Mouse (Mus musculus): ENCODE data around the gene Mfap3. TPM values are rescaled to one million over a fixed set of nuclear protein-coding genes. Genes with fewer than 3 reads are reported as not detected.
A peak's percentile ranks its signal among the peaks of the same experiment; 100 is the strongest.
"Not testable (repeated sequence)": the region's sequence is repeated elsewhere in the genome, so short reads cannot be mapped to it uniquely, and the experiment has no call there.

Mfap3 gene
- polyA plus RNA-seq, 1 experiment from 2014 or later, result 56.4 TPM

- H3K27me3 ChIP-seq; H3K9ac ChIP-seq (replicated peaks); H3K9me3 ChIP-seq; H3K4me1 ChIP-seq (replicated peaks); H3K4me3 ChIP-seq (replicated peaks); H3K4me2 ChIP-seq; ATAC-seq (ENCODE audit: insufficient number of reproducible peaks, insufficient read depth, low FRiP score, low TSS enrichment, low read depth); H3K36me3 ChIP-seq; H3K27ac ChIP-seq: not testable (repeated sequence)
- 74% methylated on average over 10 of the region's 10 CpGs for WGBS
These were observed 39.5 kb downstream of the Mfap3 start for GRCm38 (mm10) chr11:57557936-57558335.

GRCm38 (mm10) chr11:57564564-57564963 is 46.1 kb downstream of the Mfap3 start:
- Histone ChIP-seq H3K27me3 (no peaks in the 10 kb centered on the region), H3K4me1 (replicated peaks) (peaks cover 12% of the 10 kb centered on the region), H3K9ac (replicated peaks) (no peak overlapping the region), H3K4me2 (no peak overlapping the region), H3K36me3 (no peaks in the 10 kb centered on the region), H3K4me3 (replicated peaks) (no peak overlapping the region), H3K27ac (no peak overlapping the region), H3K9me3 (peaks cover 1% of the 10 kb centered on the region; the same call in 1 of the 2 replicates)
- no peak for ATAC-seq (ENCODE audit: insufficient number of reproducible peaks, insufficient read depth, low FRiP score, low TSS enrichment, low read depth)
- 65% methylated on average over 12 of the region's 12 CpGs for WGBS

GRCm38 (mm10) chr11:57566091-57567035 is 47.9 kb downstream of the Mfap3 start:
- Histone ChIP-seq H3K9ac (replicated peaks) (no peak overlapping the region), H3K36me3 (no peaks in the 10 kb centered on the region), H3K4me2 (no peak overlapping the region), H3K27me3 (no peaks in the 10 kb centered on the region), H3K27ac (no peak overlapping the region), H3K4me1 (replicated peaks) (peaks cover 12% of the 10 kb centered on the region), H3K4me3 (replicated peaks) (no peak overlapping the region), H3K9me3 (peaks cover 13% of the 10 kb centered on the region)
- ATAC-seq (ENCODE audit: insufficient number of reproducible peaks, insufficient read depth, low FRiP score, low TSS enrichment, low read depth), result no peak
- WGBS, result 40% methylated on average over 18 of the region's 18 CpGs

- Histone ChIP-seq H3K36me3 (no peaks in the 10 kb centered on the region), H3K9me3 (peaks cover 13% of the 10 kb centered on the region), H3K4me1 (replicated peaks) (peaks cover 13% of the 10 kb centered on the region), H3K4me2 (no peak overlapping the region), H3K4me3 (replicated peaks) (no peak overlapping the region), H3K9ac (replicated peaks) (no peak overlapping the region), H3K27me3 (no peaks in the 10 kb centered on the region), H3K27ac (no peak overlapping the region)
- ATAC-seq (ENCODE audit: insufficient number of reproducible peaks, insufficient read depth, low FRiP score, low TSS enrichment, low read depth), result no peak
- 89% methylated on average over 2 of the region's 2 CpGs for WGBS
These were observed 50.6 kb downstream of the Mfap3 start for GRCm38 (mm10) chr11:57568950-57569490.

GRCm38 (mm10) chr11:57571035-57571434 is 52.6 kb downstream of the Mfap3 start:
- Histone ChIP-seq H3K36me3 (no peaks in the 10 kb centered on the region), H3K27ac (no peak overlapping the region), H3K4me3 (replicated peaks) (no peak overlapping the region), H3K27me3 (no peaks in the 10 kb centered on the region), H3K4me1 (replicated peaks) (peaks cover 14% of the 10 kb centered on the region), H3K9ac (replicated peaks) (no peak overlapping the region), H3K9me3 (peaks cover 13% of the 10 kb centered on the region), H3K4me2 (no peak overlapping the region)
- 81% methylated on average over 3 of the region's 3 CpGs for WGBS
- ATAC-seq (ENCODE audit: insufficient number of reproducible peaks, insufficient read depth, low FRiP score, low TSS enrichment, low read depth), result no peak

GRCm38 (mm10) chr11:57573686-57574274 is 55.3 kb downstream of the Mfap3 start:
- Histone ChIP-seq H3K36me3 (no peaks in the 10 kb centered on the region), H3K4me3 (replicated peaks) (no peak overlapping the region), H3K9ac (replicated peaks) (no peak overlapping the region), H3K9me3 (peaks cover 13% of the 10 kb centered on the region), H3K4me2 (0 out of 2 replicates have a peak overlapping the region, but pooled peaks have one; percentile 1), H3K27me3 (no peaks in the 10 kb centered on the region), H3K4me1 (replicated peaks) (peaks cover 10% of the 10 kb centered on the region), H3K27ac (peak overlapping the region; percentile 67; the same call in 1 of the 2 replicates)
- no peak for ATAC-seq (ENCODE audit: insufficient number of reproducible peaks, insufficient read depth, low FRiP score, low TSS enrichment, low read depth)
- WGBS, result 53% methylated on average over 14 of the region's 14 CpGs

- Histone ChIP-seq H3K4me3 (replicated peaks) (no peak overlapping the region), H3K4me2 (no peak overlapping the region), H3K27me3 (no peaks in the 10 kb centered on the region), H3K9me3 (no peaks in the 10 kb centered on the region), H3K9ac (replicated peaks) (no peak overlapping the region), H3K27ac (no peak overlapping the region), H3K36me3 (no peaks in the 10 kb centered on the region), H3K4me1 (replicated peaks) (peaks cover 10% of the 10 kb centered on the region)
- 84% methylated on average over 6 of the region's 6 CpGs for WGBS
- ATAC-seq (ENCODE audit: insufficient number of reproducible peaks, insufficient read depth, low FRiP score, low TSS enrichment, low read depth), result no peak
These were observed 58.5 kb downstream of the Mfap3 start for GRCm38 (mm10) chr11:57576871-57577515.

- Histone ChIP-seq H3K4me2 (no peak overlapping the region), H3K9me3 (no peaks in the 10 kb centered on the region), H3K27me3 (no peaks in the 10 kb centered on the region), H3K4me1 (replicated peaks) (peaks cover 21% of the 10 kb centered on the region), H3K36me3 (no peaks in the 10 kb centered on the region), H3K4me3 (replicated peaks) (no peak overlapping the region), H3K27ac (no peak overlapping the region), H3K9ac (replicated peaks) (no peak overlapping the region)
- no peak for ATAC-seq (ENCODE audit: insufficient number of reproducible peaks, insufficient read depth, low FRiP score, low TSS enrichment, low read depth)
- 20% methylated on average over 10 of the region's 10 CpGs for WGBS
These were observed 64.6 kb downstream of the Mfap3 start for GRCm38 (mm10) chr11:57582818-57583635.

Measured in limb, embryonic 12.5 days (tissue).